ENCODE assay signal across 10 mouse cellular contexts in the genomic region with DNA sequence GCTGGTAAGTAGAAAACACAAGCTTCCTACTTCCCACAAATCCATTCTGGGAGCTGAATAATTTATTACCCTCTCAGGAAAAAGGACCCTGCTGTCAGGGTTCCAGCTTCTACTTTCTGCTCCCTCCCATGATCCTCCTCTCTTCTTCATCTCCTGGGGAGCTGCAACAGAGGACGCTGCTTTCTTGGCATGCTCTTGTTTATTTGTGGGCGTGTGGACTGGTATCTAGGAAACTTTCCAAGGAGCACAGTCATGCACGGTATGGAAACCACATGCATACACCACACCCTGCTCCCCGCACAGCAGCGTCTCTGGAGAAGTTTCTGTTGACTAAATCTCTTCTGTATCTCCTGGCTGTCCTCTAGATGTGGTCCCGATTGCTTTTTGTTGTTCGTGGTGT.
DNase-seq lines count a peak whose midpoint lies in the region; ATAC-seq and TF ChIP-seq lines count a peak whose summit lies in the region.
"Had no signal": no experiment of that assay in that cellular context is flagged by ENCODE, and none has a peak within 500 bp of the region (broad histone marks: within the 10 kb centered on the region; RNA-seq: fewer than 3 reads in every experiment).

No protein-coding gene starts in this region.

- peak overlapping the region; percentile 65; the same call in 1 of the 2 replicates for H3K27ac ChIP-seq in neural tube, embryonic 15.5 days (replicated peaks)
- H3K27ac ChIP-seq: midbrain, embryonic 12.5 days had no signal

- 0 out of 2 replicates have a peak, but pooled peaks cover 3% of the 10 kb centered on the region for H3K36me3 ChIP-seq in neural tube, embryonic 15.5 days
- H3K36me3 ChIP-seq: heart, embryonic 12.5 days had no signal

- no peaks in the 10 kb centered on the region for H3K27me3 ChIP-seq in neural tube, embryonic 15.5 days (replicated peaks)
- H3K27me3 ChIP-seq: heart, embryonic 12.5 days; midbrain, embryonic 12.5 days had no signal

- H3K9me3 ChIP-seq in neural tube, embryonic 15.5 days (replicated peaks): no peaks in the 10 kb centered on the region
- H3K9me3 ChIP-seq: midbrain, embryonic 12.5 days had no signal

- no peak overlapping the region for H3K9ac ChIP-seq in neural tube, embryonic 15.5 days (replicated peaks)
- H3K9ac ChIP-seq: heart, embryonic 12.5 days; midbrain, embryonic 12.5 days had no signal

- ATAC-seq in common myeloid progenitor, adult 5-6 weeks (replicated peaks; ENCODE audit: low read depth, poor library complexity, severe bottlenecking): peak; percentile 88
- ATAC-seq in neural tube, embryonic 15.5 days (ENCODE audit: low FRiP score): peak; percentile 65

- H3K4me3 ChIP-seq in lung, adult 2 months (replicated peaks; ENCODE audit: extremely low read depth, low read depth, low read length): no peak overlapping the region
- H3K4me3 ChIP-seq in neural tube, embryonic 15.5 days (replicated peaks): no peak overlapping the region
- H3K4me3 ChIP-seq: heart, embryonic 12.5 days; midbrain, embryonic 12.5 days had no signal

- peak; percentile 18 to 33 for DNase-seq in lung, adult 18-20 months
- no peak for DNase-seq in lung, adult 2 months
- peak; percentile 60 to 74 for DNase-seq in left cerebral cortex, adult 18-20 months (ENCODE audit: low spot score in 2 of 2)
- no peak for DNase-seq in adrenal gland, adult 8-10 months
- no peak for DNase-seq in cerebellum, adult 9-10 months
- DNase-seq in embryo, embryonic 10 days (ENCODE audit: low spot score): no peak

- H3K4me1 ChIP-seq in lung, adult 2 months (ENCODE audit: control insufficient read depth, insufficient read depth, low read length): no peaks in the 10 kb centered on the region
- peaks cover 13% of the 10 kb centered on the region; the same call in 1 of the 2 replicates for H3K4me1 ChIP-seq in neural tube, embryonic 15.5 days
- H3K4me1 ChIP-seq: heart, embryonic 12.5 days had no signal

- WGBS in lung, adult 2 months: 26% methylated on average over 7 of the region's 7 CpGs
- WGBS in neural tube, embryonic 15.5 days: 44% methylated on average over 7 of the region's 7 CpGs

- TF ChIP-seq CTCF in lung, adult 2 months (IDR thresholded peaks at IDR 0.05; ENCODE audit: insufficient read depth, low read length): no peak

- no peak for TF ChIP-seq POLR2A in lung, adult 2 months (IDR thresholded peaks at IDR 0.05; ENCODE audit: borderline replicate concordance, extremely low read depth, low read depth, low read length)

- peak overlapping the region; percentile 22; the same call in 1 of the 2 replicates for H3K4me2 ChIP-seq in neural tube, embryonic 15.5 days
- H3K4me2 ChIP-seq: heart, embryonic 12.5 days; midbrain, embryonic 12.5 days had no signal

Comparison
In these comparisons a context has a peak if more than half of its experiments do, and no peak if none do; other contexts are left out.
1. DNase-seq: peak in lung, adult 18-20 months (2 of 2) and left cerebral cortex, adult 18-20 months (2 of 2); none in lung, adult 2 months (single experiment), adrenal gland, adult 8-10 months (single experiment), cerebellum, adult 9-10 months (single experiment) and embryo, embryonic 10 days (single experiment).